Mouse (Mus musculus): Measurements from ENCODE around the gene Sept11. TPM values are rescaled to one million over a fixed set of nuclear protein-coding genes. Genes with fewer than 3 reads are reported as not detected.
A peak's percentile ranks its signal among the peaks of the same experiment; 100 is the strongest.

The Sept11 gene
- polyA plus RNA-seq, 1 experiment from 2014 or later: 266 TPM

GRCm38 (mm10) chr5:93060865-93061264 lies 32.4 kb upstream of the Sept11 start:
- Histone ChIP-seq H3K4me2 (replicated peaks) (no peak overlapping the region), H3K36me3 (no peaks in the 10 kb centered on the region), H3K27ac (no peak overlapping the region), H3K9me3 (no peaks in the 10 kb centered on the region), H3K9ac (no peak overlapping the region), H3K4me3 (no peak overlapping the region), H3K27me3 (replicated peaks) (no peaks in the 10 kb centered on the region), H3K4me1 (no peaks in the 10 kb centered on the region)
- ATAC-seq (ENCODE audit: low FRiP score, low read depth): no peak
- 90% methylated on average over 4 of the region's 4 CpGs for WGBS

- ATAC-seq (ENCODE audit: low FRiP score, low read depth): no peak
- 0 out of 2 replicates have a peak, but pooled peaks cover 4% of the 10 kb centered on the region for H3K9me3 ChIP-seq
- 83% methylated on average over 7 of the region's 7 CpGs for WGBS
- H3K36me3 ChIP-seq: no peaks in the 10 kb centered on the region
- no peaks in the 10 kb centered on the region for H3K27me3 ChIP-seq (replicated peaks)
- H3K9ac ChIP-seq: no peak overlapping the region
- H3K4me1 ChIP-seq: no peaks in the 10 kb centered on the region
- H3K4me3 ChIP-seq: no peak overlapping the region
- no peak overlapping the region for H3K27ac ChIP-seq
- no peak overlapping the region for H3K4me2 ChIP-seq (replicated peaks)
Measured at GRCm38 (mm10) chr5:93077661-93078323, 15.4 kb upstream of the Sept11 start.

DNA sequence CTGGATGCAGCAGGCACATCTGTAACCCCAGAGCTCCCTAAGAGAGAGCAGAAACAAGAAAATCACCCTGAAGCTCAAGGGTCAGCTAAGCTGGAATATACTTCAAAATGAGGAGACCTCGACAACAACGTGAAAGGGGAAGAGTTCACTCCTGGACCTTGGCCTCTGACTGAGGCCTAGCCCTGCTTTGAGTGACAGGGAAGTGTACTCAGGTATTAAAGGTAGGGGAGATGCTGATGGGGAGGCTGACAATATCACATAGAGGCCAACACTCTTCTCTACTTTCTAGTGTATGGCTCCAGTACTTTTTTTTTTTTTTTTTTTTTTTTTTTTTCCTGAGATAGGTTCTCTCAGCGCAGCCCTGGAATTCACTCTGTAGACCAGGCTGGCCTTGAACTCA lies 13.6 kb upstream of the Sept11 start:
- Histone ChIP-seq H3K4me2 (replicated peaks) (no peak overlapping the region), H3K4me1 (no peaks in the 10 kb centered on the region), H3K27ac (no peak overlapping the region), H3K36me3 (no peaks in the 10 kb centered on the region), H3K9me3 (0 out of 2 replicates have a peak, but pooled peaks cover 4% of the 10 kb centered on the region), H3K27me3 (replicated peaks) (no peaks in the 10 kb centered on the region), H3K9ac (no peak overlapping the region), H3K4me3 (no peak overlapping the region)
- 90% methylated on average over 3 of the region's 3 CpGs for WGBS
- ATAC-seq (ENCODE audit: low FRiP score, low read depth): no peak

GRCm38 (mm10) chr5:93085015-93085598 lies 8.1 kb upstream of the Sept11 start:
- no peaks in the 10 kb centered on the region for H3K4me1 ChIP-seq
- ATAC-seq (ENCODE audit: low FRiP score, low read depth): no peak
- WGBS: 69% methylated on average over 4 of the region's 4 CpGs
- no peaks in the 10 kb centered on the region for H3K36me3 ChIP-seq
- no peak overlapping the region for H3K9ac ChIP-seq
- H3K4me3 ChIP-seq: no peak overlapping the region
- H3K9me3 ChIP-seq: no peaks in the 10 kb centered on the region
- H3K4me2 ChIP-seq (replicated peaks): no peak overlapping the region
- H3K27me3 ChIP-seq (replicated peaks): no peaks in the 10 kb centered on the region
- no peak overlapping the region for H3K27ac ChIP-seq

DNA sequence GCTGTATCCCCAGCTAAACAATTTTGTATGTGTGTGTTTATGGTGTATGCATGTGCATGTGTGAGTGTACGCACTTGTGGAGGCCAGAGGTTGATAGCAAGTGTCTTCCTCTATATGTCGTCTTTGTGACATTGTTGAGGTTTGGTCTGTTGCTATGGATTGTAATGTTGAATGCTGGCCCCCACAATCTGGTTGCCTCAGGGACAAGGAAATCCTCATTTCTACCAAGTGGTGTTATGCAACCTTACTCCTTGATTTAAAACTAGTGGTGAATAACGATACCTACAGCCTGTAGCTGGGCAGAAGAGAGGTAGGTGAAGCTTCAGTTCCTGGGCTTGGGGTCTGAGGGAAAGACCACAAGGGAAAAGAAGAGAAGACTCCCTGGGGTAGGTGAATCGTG lies 7.3 kb upstream of the Sept11 start:
- no peaks in the 10 kb centered on the region for H3K4me1 ChIP-seq
- no peaks in the 10 kb centered on the region for H3K9me3 ChIP-seq
- ATAC-seq (ENCODE audit: low FRiP score, low read depth): no peak
- no peak overlapping the region for H3K27ac ChIP-seq
- H3K36me3 ChIP-seq: no peaks in the 10 kb centered on the region
- no peak overlapping the region for H3K4me3 ChIP-seq
- H3K9ac ChIP-seq: no peak overlapping the region
- WGBS: 88% methylated on average over 4 of the region's 4 CpGs
- no peak overlapping the region for H3K4me2 ChIP-seq (replicated peaks)
- no peaks in the 10 kb centered on the region for H3K27me3 ChIP-seq (replicated peaks)

DNA sequence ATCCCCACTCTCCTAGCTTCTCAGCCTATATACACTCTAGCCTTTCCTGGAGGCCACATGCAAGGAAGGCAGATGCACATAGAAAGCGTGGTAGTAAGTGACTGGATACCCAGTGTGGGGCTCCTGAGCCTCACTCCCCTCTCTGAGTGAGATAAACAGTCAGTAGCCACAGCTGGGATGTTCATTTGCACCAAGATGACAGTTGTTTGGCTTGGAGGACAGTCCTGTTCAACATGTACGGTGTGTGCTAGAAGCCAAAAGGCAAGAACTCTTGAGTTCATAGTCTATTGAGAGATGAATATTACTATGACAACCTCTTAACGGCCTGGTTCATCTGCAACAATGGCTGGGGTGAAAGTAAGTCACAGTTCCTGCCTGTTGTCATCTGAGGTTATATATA lies 2.0 kb upstream of the Sept11 start:
- H3K4me3 ChIP-seq: no peak overlapping the region
- WGBS: 69% methylated on average over 3 of the region's 3 CpGs
- no peaks in the 10 kb centered on the region for H3K27me3 ChIP-seq (replicated peaks)
- no peak overlapping the region for H3K9ac ChIP-seq
- peak overlapping the region; percentile 94 for H3K4me2 ChIP-seq (replicated peaks)
- no peaks in the 10 kb centered on the region for H3K36me3 ChIP-seq
- H3K4me1 ChIP-seq: peaks cover 33% of the 10 kb centered on the region
- no peaks in the 10 kb centered on the region for H3K9me3 ChIP-seq
- no peak overlapping the region for H3K27ac ChIP-seq
- ATAC-seq (ENCODE audit: low FRiP score, low read depth): no peak

DNA sequence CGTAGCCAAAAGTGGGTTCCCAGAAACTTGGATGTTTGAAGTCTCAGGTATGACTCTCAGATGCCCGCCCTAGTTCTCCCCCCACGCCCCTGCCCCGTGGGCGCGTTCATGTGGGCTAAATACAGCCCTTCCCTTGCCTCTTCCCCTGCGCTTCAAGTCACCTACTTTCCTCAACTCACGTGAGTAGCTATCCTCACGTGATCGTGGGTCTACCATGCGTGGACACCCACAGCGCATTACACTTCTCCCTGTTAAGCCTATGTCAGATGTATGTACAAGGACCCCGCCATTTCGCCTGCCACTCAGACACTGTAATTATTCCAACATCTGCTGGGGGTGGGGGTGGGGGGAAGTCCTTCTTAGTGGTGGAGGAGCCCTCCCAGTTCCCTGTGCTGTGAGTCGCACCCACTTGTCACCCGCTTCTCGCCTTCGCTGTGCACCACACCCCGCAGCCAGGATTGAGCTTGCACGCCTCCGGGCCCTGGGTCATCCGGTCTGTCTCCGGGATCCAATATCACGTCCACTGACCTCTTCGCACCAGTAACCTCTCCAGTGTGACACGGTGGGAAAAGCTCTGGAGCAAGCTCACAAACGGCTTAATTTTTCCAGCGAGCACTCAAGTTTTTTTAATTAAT lies 973 bp upstream of the Sept11 start:
- H3K9me3 ChIP-seq: no peaks in the 10 kb centered on the region
- H3K4me3 ChIP-seq: peak overlapping the region; percentile 87
- peak overlapping the region; percentile 89; the same call in 1 of the 2 replicates for H3K9ac ChIP-seq
- peak overlapping the region; percentile 94 for H3K4me2 ChIP-seq (replicated peaks)
- no peaks in the 10 kb centered on the region for H3K36me3 ChIP-seq
- H3K4me1 ChIP-seq: peaks cover 43% of the 10 kb centered on the region
- H3K27me3 ChIP-seq (replicated peaks): no peaks in the 10 kb centered on the region
- WGBS: 7% methylated on average over 28 of the region's 28 CpGs
- no peak overlapping the region for H3K27ac ChIP-seq
- ATAC-seq (ENCODE audit: low FRiP score, low read depth): peak; percentile 44

GRCm38 (mm10) chr5:93093638-93094527 lies 646 bp downstream of the Sept11 start:
- H3K4me3 ChIP-seq: peak overlapping the region; percentile 87
- peak; percentile 3 for ATAC-seq (ENCODE audit: low FRiP score, low read depth)
- no peaks in the 10 kb centered on the region for H3K36me3 ChIP-seq
- H3K4me1 ChIP-seq: peaks cover 58% of the 10 kb centered on the region
- H3K27me3 ChIP-seq (replicated peaks): no peaks in the 10 kb centered on the region
- peak overlapping the region; percentile 89 for H3K27ac ChIP-seq
- H3K9me3 ChIP-seq: no peaks in the 10 kb centered on the region
- H3K9ac ChIP-seq: peak overlapping the region; percentile 89
- WGBS: 1% methylated on average over 50 of the region's 50 CpGs
- H3K4me2 ChIP-seq (replicated peaks): peak overlapping the region; percentile 94

GRCm38 (mm10) chr5:93095301-93095700 lies 2.1 kb downstream of the Sept11 start:
- Histone ChIP-seq H3K9ac (peak overlapping the region; percentile 89), H3K4me3 (peak overlapping the region; percentile 87), H3K4me1 (peaks cover 59% of the 10 kb centered on the region), H3K27ac (no peak overlapping the region), H3K9me3 (no peaks in the 10 kb centered on the region), H3K27me3 (replicated peaks) (no peaks in the 10 kb centered on the region), H3K36me3 (no peaks in the 10 kb centered on the region), H3K4me2 (replicated peaks) (peak overlapping the region; percentile 94)
- WGBS: 48% methylated on average over 7 of the region's 7 CpGs
- ATAC-seq (ENCODE audit: low FRiP score, low read depth): no peak

DNA sequence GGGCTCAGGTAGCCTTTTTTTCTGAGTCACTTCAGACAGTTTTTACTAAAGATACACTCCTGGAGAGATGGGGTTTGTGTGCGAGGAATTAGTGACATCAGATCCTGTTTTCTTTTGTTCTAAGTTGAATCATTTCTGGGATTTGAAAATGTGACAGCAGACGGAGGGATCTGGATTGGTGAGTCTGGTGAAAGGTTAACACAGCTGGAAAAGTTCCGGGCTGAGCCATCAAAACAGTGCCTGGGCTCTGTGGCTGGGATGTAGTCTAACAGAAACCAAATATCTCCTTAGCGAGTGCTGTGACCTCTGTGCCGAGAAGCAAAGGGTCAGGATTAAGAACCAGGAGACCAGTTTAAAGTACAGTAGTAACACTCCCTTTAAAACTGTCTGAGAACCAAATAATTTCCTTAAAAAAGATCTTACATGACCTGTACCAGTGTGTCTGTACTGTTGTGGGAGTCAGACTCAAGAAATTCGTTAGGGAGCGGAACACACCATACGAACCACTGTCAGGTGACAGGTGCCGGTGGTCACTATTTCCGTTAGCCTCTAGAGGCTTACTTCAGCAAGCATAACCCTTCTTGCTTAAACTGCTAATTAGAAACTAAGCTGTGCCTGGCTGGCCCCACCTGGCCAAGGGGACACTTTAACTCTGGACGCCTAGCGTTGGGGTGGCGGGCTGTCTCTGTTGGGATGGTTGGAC lies 4.1 kb downstream of the Sept11 start:
- H3K4me2 ChIP-seq (replicated peaks): peak overlapping the region; percentile 5; the same call in 1 of the 2 replicates
- no peak overlapping the region for H3K27ac ChIP-seq
- H3K9ac ChIP-seq: no peak overlapping the region
- H3K27me3 ChIP-seq (replicated peaks): no peaks in the 10 kb centered on the region
- no peak for ATAC-seq (ENCODE audit: low FRiP score, low read depth)
- peaks cover under 1% of the 10 kb centered on the region; the same call in 1 of the 2 replicates for H3K36me3 ChIP-seq
- H3K4me3 ChIP-seq: no peak overlapping the region
- 68% methylated on average over 13 of the region's 13 CpGs for WGBS
- H3K9me3 ChIP-seq: no peaks in the 10 kb centered on the region
- peaks cover 56% of the 10 kb centered on the region for H3K4me1 ChIP-seq

DNA sequence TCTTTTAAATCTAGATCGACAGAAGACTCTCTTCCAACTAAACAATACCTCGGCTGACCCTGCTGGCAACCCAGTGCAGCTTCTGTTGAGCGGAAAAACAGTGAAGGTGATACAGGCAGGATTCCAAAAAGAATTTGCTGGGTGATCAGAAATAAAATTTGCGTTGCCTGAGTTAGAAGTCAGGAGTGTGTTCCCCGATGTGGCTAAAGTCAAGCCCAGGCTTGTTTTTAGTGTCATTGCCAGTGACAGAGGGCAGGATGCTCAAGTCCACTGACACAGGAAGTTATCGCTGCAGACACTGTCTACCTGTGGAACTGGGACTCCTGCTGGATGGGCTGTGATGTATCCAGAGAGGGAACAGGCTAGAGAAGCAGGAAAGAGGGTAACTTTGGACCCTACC lies 5.0 kb downstream of the Sept11 start:
- Histone ChIP-seq H3K4me1 (peaks cover 55% of the 10 kb centered on the region), H3K4me2 (replicated peaks) (peak overlapping the region; percentile 5; the same call in 1 of the 2 replicates), H3K27me3 (replicated peaks) (no peaks in the 10 kb centered on the region), H3K9ac (no peak overlapping the region), H3K4me3 (no peak overlapping the region), H3K27ac (no peak overlapping the region), H3K36me3 (peaks cover 5% of the 10 kb centered on the region; the same call in 1 of the 2 replicates), H3K9me3 (no peaks in the 10 kb centered on the region)
- 58% methylated on average over 6 of the region's 6 CpGs for WGBS
- no peak for ATAC-seq (ENCODE audit: low FRiP score, low read depth)
